Mouse (Mus musculus) kidney, embryonic 15.5 days (tissue): ENCODE data around the gene P4ha1. TPM values are rescaled to one million over a fixed set of nuclear protein-coding genes. Genes with fewer than 3 reads are reported as not detected.

Experiments
- ATAC-seq: fragments of 200-750 bp; cut with Nextera tagmentation; replicated peaks from 2 replicates; pipeline ENCODE4 v1.8.0; 2017; ENCODE audit warnings: moderate TSS enrichment; ENCODE audit not compliant: low FRiP score
- H3K27ac ChIP-seq: fragments of 300-500 bp; sonication (generic); 2 replicates; pipeline ENCODE4 v1.5.1; 2015; ENCODE audit warnings: mild to moderate bottlenecking, inconsistent platforms
- H3K27me3 ChIP-seq: fragments of 300-500 bp; sonication (generic); 2 replicates; pipeline ENCODE4 v1.6.1; 2015; ENCODE audit warnings: inconsistent platforms
- H3K36me3 ChIP-seq: fragments of 300-500 bp; sonication (generic); 2 replicates; pipeline ENCODE4 v1.6.1; 2015; ENCODE audit warnings: inconsistent platforms
- H3K4me1 ChIP-seq: fragments of 300-500 bp; sonication (generic); 2 replicates; pipeline ENCODE4 v1.6.1; 2015; ENCODE audit warnings: inconsistent platforms
- H3K4me2 ChIP-seq: fragments of 300-500 bp; sonication (generic); 2 replicates; pipeline ENCODE4 v1.6.1; 2015; ENCODE audit warnings: moderate library complexity, mild to moderate bottlenecking, inconsistent platforms
- H3K4me3 ChIP-seq: fragments of 300-500 bp; sonication (generic); replicated peaks from 2 replicates; pipeline ENCODE4 v1.5.1; 2015; ENCODE audit warnings: mild to moderate bottlenecking, inconsistent platforms
- H3K9ac ChIP-seq: fragments of 300-500 bp; sonication (generic); 2 replicates; pipeline ENCODE4 v1.6.1; 2015; ENCODE audit warnings: mild to moderate bottlenecking, inconsistent platforms
- H3K9me3 ChIP-seq: fragments of 300-500 bp; sonication (generic); replicated peaks from 2 replicates; pipeline ENCODE4 v1.6.1; 2016; ENCODE audit warnings: inconsistent platforms
- WGBS: fragments of 180-500 bp; shearing (Covaris S2); methylation state at CpG from one replicate; pipeline ENCODE4 v1.1.7; 2015; ENCODE audit warnings: mixed read lengths; 5-methylcytosine and 5-hydroxymethylcytosine counted together
- polyA plus RNA-seq: library from polyadenylated mRNA; unstranded; fragments of >200 nt; fragmentation: Nextera tagmentation; extraction: Ambion mirVana; gene quantifications from 2 replicates; pipeline ENCODE4 v1.2.1, GENCODE M21; 2015

The P4ha1 gene
- polyA plus RNA-seq, 1 experiment from 2014 or later, result 68.4 TPM

- Histone ChIP-seq H3K27me3 (no peaks in the 10 kb centered on the region), H3K36me3 (peaks cover 69% of the 10 kb centered on the region)
Measured at GRCm38 (mm10) chr10:59354120-59354519, 31.0 kb downstream of the P4ha1 start.

GRCm38 (mm10) chr10:59355020-59355419, 31.9 kb downstream of the P4ha1 start:
- WGBS, result 43% methylated on average over 8 of the region's 8 CpGs

More at GRCm38 (mm10) chr10:59354120-59354519, 31.0 kb downstream of the P4ha1 start:
- 83% methylated on average over 12 of the region's 12 CpGs for WGBS
- no peaks in the 10 kb centered on the region for H3K4me1 ChIP-seq
- ATAC-seq, result no peak
- H3K4me2 ChIP-seq, result no peak overlapping the region
- H3K27ac ChIP-seq, result no peak overlapping the region
- H3K4me3 ChIP-seq, result no peak overlapping the region
- no peak overlapping the region for H3K9ac ChIP-seq
- H3K9me3 ChIP-seq, result no peaks in the 10 kb centered on the region

GRCm38 (mm10) chr10:59358744-59359143, 35.6 kb downstream of the P4ha1 start:
- Histone ChIP-seq H3K36me3 (peaks cover 66% of the 10 kb centered on the region), H3K4me1 (no peaks in the 10 kb centered on the region), H3K27ac (no peak overlapping the region), H3K9me3 (no peaks in the 10 kb centered on the region), H3K9ac (no peak overlapping the region), H3K4me3 (no peak overlapping the region), H3K4me2 (no peak overlapping the region), H3K27me3 (no peaks in the 10 kb centered on the region)
- ATAC-seq, result no peak
- 92% methylated on average over 4 of the region's 4 CpGs for whole genome bisulfite sequencing

More at GRCm38 (mm10) chr10:59355020-59355419, 31.9 kb downstream of the P4ha1 start:
- Histone ChIP-seq H3K4me2 (no peak overlapping the region), H3K27ac (no peak overlapping the region), H3K27me3 (no peaks in the 10 kb centered on the region), H3K4me3 (no peak overlapping the region), H3K36me3 (peaks cover 67% of the 10 kb centered on the region), H3K9me3 (no peaks in the 10 kb centered on the region), H3K9ac (no peak overlapping the region), H3K4me1 (no peaks in the 10 kb centered on the region)
- no peak for ATAC-seq

- H3K36me3 ChIP-seq, result peaks cover 82% of the 10 kb centered on the region
- H3K27me3 ChIP-seq, result no peaks in the 10 kb centered on the region
- H3K4me2 ChIP-seq, result no peak overlapping the region
- H3K4me3 ChIP-seq, result no peak overlapping the region
- H3K9ac ChIP-seq, result no peak overlapping the region
- no peaks in the 10 kb centered on the region for H3K4me1 ChIP-seq
- H3K27ac ChIP-seq, result no peak overlapping the region
- no peaks in the 10 kb centered on the region for H3K9me3 ChIP-seq
- 89% methylated on average over 2 of the region's 2 CpGs for WGBS
- no peak for ATAC-seq
Measured at GRCm38 (mm10) chr10:59363208-59363607, 40.1 kb downstream of the P4ha1 start.

GRCm38 (mm10) chr10:59364551-59364950, 41.5 kb downstream of the P4ha1 start:
- no peak overlapping the region for H3K9ac ChIP-seq
- H3K27ac ChIP-seq, result no peak overlapping the region
- H3K4me3 ChIP-seq, result no peak overlapping the region
- no peaks in the 10 kb centered on the region for H3K4me1 ChIP-seq
- ATAC-seq, result no peak
- H3K36me3 ChIP-seq, result peaks cover 93% of the 10 kb centered on the region
- 90% methylated on average over 3 of the region's 3 CpGs for WGBS
- H3K27me3 ChIP-seq, result no peaks in the 10 kb centered on the region
- H3K9me3 ChIP-seq, result no peaks in the 10 kb centered on the region
- no peak overlapping the region for H3K4me2 ChIP-seq

GRCm38 (mm10) chr10:59365804-59366589, 42.9 kb downstream of the P4ha1 start:
- Histone ChIP-seq H3K9me3 (no peaks in the 10 kb centered on the region), H3K4me3 (no peak overlapping the region), H3K27me3 (no peaks in the 10 kb centered on the region), H3K4me2 (no peak overlapping the region), H3K4me1 (no peaks in the 10 kb centered on the region), H3K9ac (no peak overlapping the region), H3K36me3 (peaks cover 95% of the 10 kb centered on the region), H3K27ac (no peak overlapping the region)
- WGBS, result 83% methylated on average over 5 of the region's 5 CpGs
- no peak for ATAC-seq

GRCm38 (mm10) chr10:59366746-59367145, 43.6 kb downstream of the P4ha1 start:
- 97% methylated on average over 4 of the region's 4 CpGs for WGBS
- no peak for ATAC-seq
- H3K4me2 ChIP-seq, result no peak overlapping the region
- no peaks in the 10 kb centered on the region for H3K27me3 ChIP-seq
- no peaks in the 10 kb centered on the region for H3K4me1 ChIP-seq
- no peak overlapping the region for H3K9ac ChIP-seq
- no peaks in the 10 kb centered on the region for H3K9me3 ChIP-seq
- no peak overlapping the region for H3K27ac ChIP-seq
- peaks cover 95% of the 10 kb centered on the region for H3K36me3 ChIP-seq
- no peak overlapping the region for H3K4me3 ChIP-seq

- no peak for ATAC-seq
- Histone ChIP-seq H3K4me1 (no peaks in the 10 kb centered on the region), H3K9me3 (no peaks in the 10 kb centered on the region), H3K4me3 (no peak overlapping the region), H3K27ac (no peak overlapping the region), H3K9ac (no peak overlapping the region), H3K36me3 (peaks cover 90% of the 10 kb centered on the region), H3K27me3 (no peaks in the 10 kb centered on the region), H3K4me2 (no peak overlapping the region)
- 76% methylated on average over 4 of the region's 4 CpGs for WGBS
Measured at GRCm38 (mm10) chr10:59367206-59367605, 44.1 kb downstream of the P4ha1 start.

GRCm38 (mm10) chr10:59368729-59369128, 45.6 kb downstream of the P4ha1 start:
- WGBS, result 87% methylated on average over 8 of the region's 8 CpGs
- Histone ChIP-seq H3K27ac (no peak overlapping the region), H3K4me1 (no peaks in the 10 kb centered on the region), H3K9ac (no peak overlapping the region), H3K4me2 (no peak overlapping the region), H3K36me3 (peaks cover 90% of the 10 kb centered on the region), H3K9me3 (no peaks in the 10 kb centered on the region), H3K27me3 (no peaks in the 10 kb centered on the region), H3K4me3 (no peak overlapping the region)
- no peak for ATAC-seq

- no peak overlapping the region for H3K4me3 ChIP-seq
- H3K27me3 ChIP-seq, result no peaks in the 10 kb centered on the region
- no peak for ATAC-seq
- H3K4me1 ChIP-seq, result no peaks in the 10 kb centered on the region
- no peak overlapping the region for H3K9ac ChIP-seq
- no peak overlapping the region for H3K27ac ChIP-seq
- H3K9me3 ChIP-seq, result no peaks in the 10 kb centered on the region
- 90% methylated on average over 9 of the region's 9 CpGs for WGBS
- peaks cover 91% of the 10 kb centered on the region for H3K36me3 ChIP-seq
- no peak overlapping the region for H3K4me2 ChIP-seq
Measured at GRCm38 (mm10) chr10:59369426-59369825, 46.3 kb downstream of the P4ha1 start.

GRCm38 (mm10) chr10:59377906-59378305, 54.8 kb downstream of the P4ha1 start:
- Histone ChIP-seq H3K36me3 (peaks cover 20% of the 10 kb centered on the region), H3K9me3 (no peaks in the 10 kb centered on the region), H3K4me1 (no peaks in the 10 kb centered on the region), H3K4me3 (no peak overlapping the region), H3K4me2 (no peak overlapping the region), H3K9ac (no peak overlapping the region), H3K27me3 (no peaks in the 10 kb centered on the region), H3K27ac (no peak overlapping the region)
- ATAC-seq, result no peak
- WGBS, result 85% methylated on average over 10 of the region's 10 CpGs

GRCm38 (mm10) chr10:59378728-59379127, 55.6 kb downstream of the P4ha1 start:
- Histone ChIP-seq H3K27me3 (no peaks in the 10 kb centered on the region), H3K9me3 (no peaks in the 10 kb centered on the region)

GRCm38 (mm10) chr10:59379927-59380326, 56.8 kb downstream of the P4ha1 start:
- Histone ChIP-seq H3K4me3 (no peak overlapping the region), H3K4me1 (no peaks in the 10 kb centered on the region), H3K4me2 (no peak overlapping the region), H3K9ac (no peak overlapping the region), H3K27ac (no peak overlapping the region), H3K36me3 (no peaks in the 10 kb centered on the region), H3K9me3 (no peaks in the 10 kb centered on the region), H3K27me3 (no peaks in the 10 kb centered on the region)
- 43% methylated on average over 3 of the region's 3 CpGs for WGBS
- no peak for ATAC-seq

More at GRCm38 (mm10) chr10:59378728-59379127, 55.6 kb downstream of the P4ha1 start:
- no peak overlapping the region for H3K9ac ChIP-seq
- H3K36me3 ChIP-seq, result peaks cover 12% of the 10 kb centered on the region; the same call in 1 of the 2 replicates
- no peaks in the 10 kb centered on the region for H3K4me1 ChIP-seq
- H3K27ac ChIP-seq, result no peak overlapping the region
- H3K4me2 ChIP-seq, result no peak overlapping the region
- no peak for ATAC-seq
- no peak overlapping the region for H3K4me3 ChIP-seq
- WGBS, result 94% methylated on average over 4 of the region's 4 CpGs
